Mouse (Mus musculus) heart, embryonic 12.5 days (tissue): ENCODE measurements around the gene Atg2b. TPM values are rescaled to one million over a fixed set of nuclear protein-coding genes. Genes with fewer than 3 reads are reported as not detected.

Experiments
- polyA plus RNA-seq: library from polyadenylated mRNA; unstranded; fragments of >200 nt; fragmentation: Nextera tagmentation; extraction: Ambion mirVana; gene quantifications from 2 replicates; pipeline ENCODE4 v1.2.1, GENCODE M21; 2016

Gene Atg2b
- polyA plus RNA-seq, 1 experiment from 2014 or later: 13.2 TPM

Other genes with a start within 250 kb of the Atg2b start
- 0.36 and 0.37 TPM in 2 replicates for gene D430019H16Rik, start 231.4 kb downstream of the Atg2b start, polyA plus RNA-seq
- gene Bdkrb2, start 122.0 kb downstream of the Atg2b start, polyA plus RNA-seq: 1.5 and 1.6 TPM in 2 replicates
- gene Bdkrb1, start 82.1 kb downstream of the Atg2b start, polyA plus RNA-seq: not detected in 2 replicates
- 21.3 and 24.4 TPM in 2 replicates for gene Gskip, start 382 bp downstream of the Atg2b start, polyA plus RNA-seq
- 0.33 and 0.45 TPM in 2 replicates for gene Ak7, start 20.8 kb upstream of the Atg2b start, polyA plus RNA-seq
- gene Papola, start 99.5 kb upstream of the Atg2b start, polyA plus RNA-seq: 198 and 206 TPM in 2 replicates